Mouse (Mus musculus): Measurements from ENCODE around the gene Nectin4. TPM values are rescaled to one million over a fixed set of nuclear protein-coding genes. Genes with fewer than 3 reads are reported as not detected.

Gene Nectin4
- polyA plus RNA-seq (2015; fragmentation: Nextera tagmentation; extraction: Ambion mirVana): 0.30 and 0.41 TPM in 2 replicates

DNA sequence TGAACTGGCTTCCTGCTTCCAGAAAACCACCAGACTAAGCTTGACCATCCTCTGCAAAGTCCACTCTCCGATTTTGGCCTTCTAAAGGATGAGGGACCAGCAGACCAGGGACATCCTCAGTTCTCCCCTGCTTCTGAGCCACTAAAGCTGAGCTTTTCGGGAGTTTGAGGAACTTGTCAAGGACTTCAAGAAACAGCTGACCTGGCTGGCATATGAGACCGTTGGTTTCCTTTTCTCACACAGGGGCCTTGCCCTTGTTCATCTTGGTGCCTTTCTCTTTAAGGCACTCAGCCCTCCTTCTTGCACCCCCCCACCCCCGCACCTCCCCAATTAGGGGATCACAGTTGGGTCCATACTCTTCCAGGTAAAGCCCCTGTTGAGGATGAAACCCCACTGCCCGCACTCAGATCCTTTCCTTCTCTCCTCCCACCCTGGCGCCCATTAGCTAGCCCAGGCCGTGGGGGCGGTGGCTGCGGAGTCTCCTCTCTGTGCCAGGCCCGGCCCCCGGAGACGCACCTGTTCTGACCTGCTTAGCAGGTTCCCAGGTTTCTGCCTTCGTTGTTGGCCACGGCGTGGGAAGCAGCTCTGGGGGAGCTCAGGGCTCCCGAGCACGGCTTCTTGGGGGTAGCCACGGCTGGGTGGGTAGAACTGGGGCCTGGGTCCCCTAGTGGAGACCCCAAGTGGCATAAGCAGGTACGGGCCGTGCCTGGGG lies at the start of gene Nectin4:
Gene Nectin4, plus strand, starts transcription at position 255 of the 712 bp plus-strand sequence.

DNA sequence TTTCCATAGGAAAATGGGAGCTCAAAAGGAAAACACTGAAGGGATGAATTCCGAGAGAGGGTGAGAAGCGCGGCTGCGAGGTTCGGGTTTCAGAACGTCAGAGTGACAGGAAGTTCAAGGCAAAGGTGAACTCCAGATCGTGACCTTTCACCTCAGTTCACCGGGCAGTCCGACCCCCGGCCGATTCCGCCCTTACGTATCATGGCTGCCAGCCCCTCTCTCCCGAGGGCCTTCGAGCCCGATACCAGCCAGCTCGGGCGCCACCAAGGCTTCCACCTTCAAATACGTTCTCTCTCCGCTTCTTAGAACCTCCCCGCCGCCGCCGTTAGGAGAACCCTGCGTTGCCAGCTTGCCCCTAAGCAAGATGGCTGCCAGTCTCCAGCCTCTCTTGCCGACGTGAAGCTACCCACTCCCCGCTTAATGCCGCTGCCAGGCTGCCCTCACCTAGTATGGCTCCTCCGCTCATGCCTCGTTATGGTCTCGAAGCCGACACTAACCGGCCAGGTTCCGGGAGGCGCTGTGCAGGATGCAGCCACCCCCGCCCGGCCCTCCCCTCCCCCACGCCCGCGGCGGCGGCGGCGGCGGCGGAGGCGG lies 41.0 kb upstream of the Nectin4 start, which contains the start of gene Dedd:
Gene Dedd, plus strand, starts transcription at position 307 of the 594 bp plus-strand sequence.

GRCm38 (mm10) chr1:171345225-171346094 lies 24.4 kb upstream of the Nectin4 start, which contains the start of the genes Nit1 and Pfdn2:
Gene Nit1 (minus strand): TSS chr1:171345646.
Gene Pfdn2 (plus strand): TSS chr1:171345670.

DNA sequence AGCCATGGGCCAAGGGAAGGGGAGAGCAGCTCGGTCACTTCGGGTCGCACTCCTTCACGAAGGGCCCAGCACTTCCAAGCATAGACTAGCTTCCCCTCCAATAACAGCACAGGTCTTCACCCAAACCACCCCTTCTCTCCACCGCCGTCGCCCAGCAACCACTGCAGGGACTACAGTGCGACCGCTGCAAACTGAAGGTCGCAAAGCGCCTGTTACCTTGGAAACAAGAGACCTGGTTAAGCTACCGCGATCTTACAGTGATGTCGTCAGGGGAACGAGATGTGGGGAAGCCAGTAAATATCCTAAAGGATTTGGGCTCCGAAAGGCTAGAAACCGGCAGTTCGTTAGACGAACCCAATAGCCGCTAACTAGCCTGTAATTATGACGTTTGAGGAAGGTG lies 9.2 kb upstream of the Nectin4 start, which contains the start of gene Klhdc9:
Gene Klhdc9, minus strand, starts transcription at position 143 of the 400 bp plus-strand sequence.

DNA sequence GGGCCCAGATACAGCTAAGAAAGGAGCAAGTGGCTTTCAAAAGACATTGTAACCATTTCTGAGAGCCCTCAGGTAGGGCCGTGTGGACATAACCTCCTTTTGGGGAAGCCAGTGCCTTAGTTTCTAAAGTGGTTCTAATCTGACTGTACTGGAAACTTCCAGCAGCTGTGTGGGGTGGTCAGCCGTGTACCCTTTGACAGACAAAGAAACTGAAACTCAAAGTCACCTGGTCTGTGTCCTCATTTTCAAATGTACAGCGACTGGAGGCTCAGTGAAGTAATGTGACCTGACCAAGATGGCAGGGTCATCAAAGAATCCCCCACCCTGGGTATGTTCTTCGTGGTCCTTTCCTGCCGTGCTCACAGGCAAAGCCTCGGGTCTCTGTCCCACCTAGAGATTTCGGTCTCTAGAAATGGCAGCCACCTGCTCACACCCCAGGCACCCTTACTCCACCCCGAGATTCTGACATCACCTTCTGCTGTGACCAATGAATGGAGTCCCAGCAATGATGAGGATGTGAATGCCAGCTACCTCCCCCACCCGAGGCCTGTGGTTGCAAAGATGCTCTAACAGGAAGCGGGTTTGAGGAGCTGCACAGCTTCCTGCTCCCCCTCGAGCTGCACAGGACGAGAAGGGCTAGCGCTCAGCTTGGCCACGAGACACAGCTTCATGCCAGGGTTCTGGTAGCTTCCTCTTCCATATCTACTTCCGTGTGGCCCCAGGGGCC lies 18.6 kb downstream of the Nectin4 start, which contains the start of gene Arhgap30:
Gene Arhgap30, plus strand, starts transcription at position 579 of the 727 bp plus-strand sequence.

DNA sequence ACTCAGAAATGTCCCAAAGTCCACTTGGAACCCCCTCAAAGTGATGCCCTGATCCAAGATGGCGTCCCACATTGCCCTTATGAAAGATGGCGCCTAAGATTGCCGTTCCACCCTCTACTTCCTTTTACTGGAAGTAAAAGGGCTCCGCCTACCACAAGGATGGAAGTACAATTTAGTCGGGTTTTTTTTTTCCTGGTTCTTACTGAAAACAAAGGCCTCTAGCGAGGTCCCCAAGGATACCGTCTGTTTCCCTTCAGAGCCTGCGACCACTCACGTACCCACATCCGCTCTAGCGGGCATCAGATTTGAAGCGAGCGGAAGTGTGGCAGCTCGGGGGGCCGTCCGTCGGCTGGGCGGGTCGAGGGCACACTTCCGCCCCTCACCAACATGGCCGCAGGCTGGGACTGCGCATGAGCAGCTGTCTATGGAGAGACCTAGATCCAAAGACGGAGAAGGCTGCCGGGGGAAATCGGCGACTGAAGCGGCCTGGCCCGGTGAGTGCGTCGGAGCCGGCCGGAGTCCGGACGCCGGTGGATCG lies 41.1 kb downstream of the Nectin4 start, which contains the start of gene Usf1:
Gene Usf1, plus strand, starts transcription at position 367 of the 538 bp plus-strand sequence.

GRCm38 (mm10) chr1:171418660-171419059 lies 48.8 kb downstream of the Nectin4 start, which contains the start of gene Tstd1:
Gene Tstd1 (plus strand): TSS chr1:171418872.

GRCm38 (mm10) chr1:171437264-171438013 lies 67.5 kb downstream of the Nectin4 start, which contains the start of gene F11r:
Gene F11r (plus strand): TSS chr1:171437535.

Other genes starting within 250 kb of the Nectin4 start
- gene Sdhc, start 219.5 kb upstream of the Nectin4 start, polyA plus RNA-seq (2015; fragmentation: Nextera tagmentation; extraction: Ambion mirVana): 133 and 137 TPM in 2 replicates
- 0.06 TPM in 1 of 2 replicates, not detected in the other for gene Mpz, start 219.4 kb upstream of the Nectin4 start, polyA plus RNA-seq (2015; fragmentation: Nextera tagmentation; extraction: Ambion mirVana)
- 4.2 and 6.1 TPM in 2 replicates for gene Pcp4l1, start 173.8 kb upstream of the Nectin4 start, polyA plus RNA-seq (2015; fragmentation: Nextera tagmentation; extraction: Ambion mirVana)
- 0.04 and 0.23 TPM in 2 replicates for gene Nr1i3, start 156.1 kb upstream of the Nectin4 start, polyA plus RNA-seq (2015; fragmentation: Nextera tagmentation; extraction: Ambion mirVana)
- gene Tomm40l, start 147.6 kb upstream of the Nectin4 start, polyA plus RNA-seq (2015; fragmentation: Nextera tagmentation; extraction: Ambion mirVana): 13.0 and 14.5 TPM in 2 replicates
- gene Apoa2, start 145.0 kb upstream of the Nectin4 start, polyA plus RNA-seq (2015; fragmentation: Nextera tagmentation; extraction: Ambion mirVana): 5.4 and 10.5 TPM in 2 replicates
- 259 and 395 TPM in 2 replicates for gene Fcer1g, start 135.7 kb upstream of the Nectin4 start, polyA plus RNA-seq (2015; fragmentation: Nextera tagmentation; extraction: Ambion mirVana)
- gene Adamts4, start 119.7 kb upstream of the Nectin4 start, polyA plus RNA-seq (2015; fragmentation: Nextera tagmentation; extraction: Ambion mirVana): 2.1 and 3.0 TPM in 2 replicates
- 120 and 129 TPM in 2 replicates for gene Ndufs2, start 118.7 kb upstream of the Nectin4 start, polyA plus RNA-seq (2015; fragmentation: Nextera tagmentation; extraction: Ambion mirVana)
- gene B4galt3, start 99.8 kb upstream of the Nectin4 start, polyA plus RNA-seq (2015; fragmentation: Nextera tagmentation; extraction: Ambion mirVana): 39.0 and 44.1 TPM in 2 replicates
- 146 and 167 TPM in 2 replicates for gene Ppox, start 88.9 kb upstream of the Nectin4 start, polyA plus RNA-seq (2015; fragmentation: Nextera tagmentation; extraction: Ambion mirVana)
- gene Usp21, start 82.1 kb upstream of the Nectin4 start, polyA plus RNA-seq (2015; fragmentation: Nextera tagmentation; extraction: Ambion mirVana): 34.0 and 36.2 TPM in 2 replicates
- 62.2 and 65.2 TPM in 2 replicates for gene Ufc1, start 75.1 kb upstream of the Nectin4 start, polyA plus RNA-seq (2015; fragmentation: Nextera tagmentation; extraction: Ambion mirVana)
- 21.7 and 22.4 TPM in 2 replicates for gene Dedd, start 41.0 kb upstream of the Nectin4 start, polyA plus RNA-seq (2015; fragmentation: Nextera tagmentation; extraction: Ambion mirVana)
- gene Nit1, start 24.5 kb upstream of the Nectin4 start, polyA plus RNA-seq (2015; fragmentation: Nextera tagmentation; extraction: Ambion mirVana): 17.3 and 21.0 TPM in 2 replicates
- gene Pfdn2, start 24.4 kb upstream of the Nectin4 start, polyA plus RNA-seq (2015; fragmentation: Nextera tagmentation; extraction: Ambion mirVana): 63.8 and 71.4 TPM in 2 replicates
- 0.49 and 0.56 TPM in 2 replicates for gene Klhdc9, start 9.3 kb upstream of the Nectin4 start, polyA plus RNA-seq (2015; fragmentation: Nextera tagmentation; extraction: Ambion mirVana)
- 14.1 and 20.7 TPM in 2 replicates for gene Arhgap30, start 18.9 kb downstream of the Nectin4 start, polyA plus RNA-seq (2015; fragmentation: Nextera tagmentation; extraction: Ambion mirVana)
- 36.7 and 42.8 TPM in 2 replicates for gene Usf1, start 41.2 kb downstream of the Nectin4 start, polyA plus RNA-seq (2015; fragmentation: Nextera tagmentation; extraction: Ambion mirVana)
- gene Tstd1, start 48.8 kb downstream of the Nectin4 start, polyA plus RNA-seq (2015; fragmentation: Nextera tagmentation; extraction: Ambion mirVana): 2.8 and 4.4 TPM in 2 replicates
- 24.5 and 31.5 TPM in 2 replicates for gene F11r, start 67.4 kb downstream of the Nectin4 start, polyA plus RNA-seq (2015; fragmentation: Nextera tagmentation; extraction: Ambion mirVana)
- 6.6 and 8.5 TPM in 2 replicates for gene Alyref2, start 133.4 kb downstream of the Nectin4 start, polyA plus RNA-seq (2015; fragmentation: Nextera tagmentation; extraction: Ambion mirVana)
- gene Itln1, start 165.2 kb downstream of the Nectin4 start, polyA plus RNA-seq (2015; fragmentation: Nextera tagmentation; extraction: Ambion mirVana): not detected in 2 replicates
- gene Cd244a, start 189.1 kb downstream of the Nectin4 start, polyA plus RNA-seq (2015; fragmentation: Nextera tagmentation; extraction: Ambion mirVana): 8.0 and 8.9 TPM in 2 replicates
- gene Ly9, start 237.3 kb downstream of the Nectin4 start, polyA plus RNA-seq (2015; fragmentation: Nextera tagmentation; extraction: Ambion mirVana): 2.5 and 3.4 TPM in 2 replicates

All from spleen, postnatal 0 days (tissue).